Mouse (Mus musculus): ENCODE measurements around the gene Lrrfip2.

The Lrrfip2 gene

DNA sequence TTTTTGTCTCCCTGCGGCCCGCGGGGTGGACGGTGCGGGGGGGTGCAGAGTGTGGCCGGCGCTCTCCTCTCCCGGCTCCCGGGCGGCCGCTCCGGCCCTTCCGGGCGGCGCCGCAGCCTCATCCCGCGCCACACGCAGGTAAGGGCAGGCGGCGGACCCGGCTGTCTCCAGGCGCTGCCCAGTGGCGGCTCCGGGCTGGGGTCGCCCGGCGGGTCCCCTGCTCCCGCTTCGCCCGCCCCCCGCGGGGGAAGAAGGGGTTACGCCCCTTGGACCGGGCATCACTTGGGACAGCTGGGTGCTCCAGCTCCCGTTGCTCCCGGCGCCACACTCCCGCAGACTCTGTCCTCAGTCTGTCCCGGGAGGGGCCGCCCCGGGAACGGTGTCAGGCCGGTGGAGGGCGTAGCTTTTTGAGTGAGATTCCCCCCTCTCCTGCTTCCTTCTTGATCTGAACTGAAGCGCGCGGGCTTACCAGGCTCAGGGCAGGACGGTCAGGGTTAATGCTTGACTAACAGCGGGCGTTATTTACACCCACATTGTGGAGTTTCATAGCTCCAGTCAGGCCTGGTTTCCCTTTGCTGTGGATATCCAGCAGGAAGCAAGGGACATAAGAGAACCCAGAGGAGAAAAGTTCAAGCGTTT, 979 bp downstream of the Lrrfip2 start:
- peak; percentile 17 to 30 for DNase-seq (ENCODE audit: low spot score in 2 of 2)

DNA sequence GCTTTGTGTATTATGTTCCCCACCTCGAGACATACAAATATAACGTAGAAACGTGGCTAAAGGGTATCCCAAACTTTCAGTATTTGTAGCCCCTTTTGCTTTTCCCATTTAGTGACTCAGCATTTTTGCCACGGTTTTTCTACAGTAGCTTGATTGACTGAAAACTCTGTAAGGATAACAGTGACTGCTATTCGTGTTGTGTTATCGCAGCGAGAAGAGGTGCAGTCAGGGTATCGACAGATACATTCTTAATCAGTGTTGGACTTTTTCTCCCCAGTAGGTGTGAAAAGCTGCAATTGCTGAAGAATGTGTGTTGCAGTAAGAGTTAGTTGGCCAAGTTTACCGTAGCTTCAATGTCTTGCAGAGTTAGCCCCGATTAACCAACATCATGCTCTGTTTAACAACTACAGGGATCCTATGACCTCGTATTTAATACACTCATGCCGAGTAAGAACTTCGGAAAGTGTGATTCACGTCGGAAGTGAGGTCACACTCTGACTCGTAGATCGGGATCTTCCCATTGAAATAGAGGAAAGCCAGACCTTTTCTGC, 1.6 kb downstream of the Lrrfip2 start:
- DNase-seq (ENCODE audit: low spot score in 2 of 2): no peak

DNA sequence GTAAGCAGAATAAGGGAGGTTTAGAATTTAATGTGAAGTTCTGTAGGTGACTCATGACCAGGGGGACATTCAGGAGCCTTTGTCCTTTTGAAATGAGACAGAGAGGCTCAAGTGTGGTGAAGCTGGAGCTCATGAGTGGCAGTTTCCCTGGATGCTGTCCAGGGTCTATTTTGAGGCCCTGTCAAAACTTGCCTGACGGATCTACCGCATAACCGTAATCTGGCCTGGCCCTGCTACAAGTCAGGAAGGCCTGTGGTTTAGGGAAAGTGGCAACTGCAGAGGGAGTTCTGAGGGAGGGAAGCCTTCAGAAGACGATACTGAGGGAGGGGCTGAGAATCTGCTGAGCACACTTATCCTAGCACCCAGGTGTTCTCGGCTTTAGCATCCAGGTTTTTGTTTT, 5.1 kb downstream of the Lrrfip2 start:
- no peak for DNase-seq (ENCODE audit: low spot score in 2 of 2)

DNA sequence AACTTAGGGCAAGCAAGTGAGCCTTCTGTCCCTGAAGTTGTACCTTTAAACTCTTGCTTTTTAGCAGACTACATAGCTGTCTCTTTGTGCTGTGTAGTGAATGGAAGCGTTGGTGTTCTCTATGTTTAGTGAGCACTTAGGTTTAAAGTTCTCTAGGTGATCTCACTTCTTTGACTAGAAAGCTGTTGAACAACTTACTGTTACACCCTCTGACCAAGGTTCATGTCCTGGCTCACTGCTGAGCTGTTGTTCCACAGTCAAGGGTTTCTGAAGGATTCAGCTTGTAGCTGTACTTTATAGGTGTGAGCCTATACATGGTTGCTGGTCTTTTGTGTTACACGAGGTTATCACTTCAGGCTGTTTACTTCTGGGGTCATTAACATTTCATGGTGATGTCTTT, 5.9 kb downstream of the Lrrfip2 start:
- DNase-seq (ENCODE audit: low spot score in 2 of 2): no peak

DNA sequence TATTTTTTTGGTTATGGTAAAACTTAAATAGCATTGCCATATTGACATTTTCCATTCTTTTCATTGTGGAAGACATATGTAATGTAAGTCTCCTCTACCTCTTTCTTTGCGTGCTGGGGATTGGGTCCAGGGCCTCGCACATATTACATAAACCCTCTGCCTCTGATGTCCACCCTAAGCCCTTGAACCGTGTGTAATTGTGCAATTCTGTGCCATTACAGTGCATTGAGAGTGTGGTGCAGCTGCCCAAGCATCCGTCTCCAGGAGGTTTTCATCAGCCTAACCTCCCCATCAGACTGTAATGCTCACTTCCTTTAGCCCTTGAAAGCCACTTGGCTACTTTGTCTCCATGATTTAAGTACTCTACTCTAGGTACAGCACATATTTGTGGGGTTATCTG, 7.0 kb downstream of the Lrrfip2 start:
- no peak for DNase-seq (ENCODE audit: low spot score in 2 of 2)

DNA sequence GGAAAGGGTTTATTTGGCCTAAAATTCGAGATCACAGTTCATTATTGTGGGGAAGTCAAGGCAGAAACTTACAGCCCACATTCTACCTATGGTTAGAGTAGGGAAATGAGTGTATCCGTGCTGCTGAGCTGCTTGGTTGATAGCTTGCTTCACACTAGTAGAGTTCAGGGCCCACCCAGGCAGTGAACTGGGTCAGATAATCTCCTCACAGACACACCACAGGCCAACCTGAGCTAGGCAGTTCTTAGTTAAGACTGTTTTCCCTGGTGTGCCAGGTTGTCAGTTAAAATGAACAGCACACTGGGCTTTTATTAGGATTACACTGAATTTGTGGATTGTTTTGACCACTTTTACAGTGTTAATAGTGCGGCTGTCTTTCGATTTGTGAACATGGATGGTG, 9.3 kb downstream of the Lrrfip2 start:
- no peak for DNase-seq (ENCODE audit: low spot score in 2 of 2)

DNA sequence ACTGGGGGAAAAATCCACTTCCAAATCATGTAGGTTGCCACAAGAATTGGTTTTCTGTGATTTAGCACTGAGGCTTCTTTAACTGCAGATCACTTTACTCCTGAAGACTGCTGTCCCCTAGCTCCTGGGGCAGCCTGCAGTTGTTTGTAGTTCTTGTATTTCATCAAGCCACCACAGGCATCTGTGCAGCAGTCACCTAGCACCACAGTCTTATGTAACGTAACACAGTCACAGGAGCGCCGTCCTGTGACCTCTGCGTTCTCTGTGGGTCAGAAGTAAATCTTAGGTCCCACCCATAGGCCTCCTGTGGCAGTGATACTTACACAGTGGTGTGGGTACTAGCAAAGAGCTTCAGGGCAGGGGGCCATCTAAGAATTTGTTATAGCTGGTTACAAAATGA, 10.4 kb downstream of the Lrrfip2 start:
- DNase-seq (ENCODE audit: low spot score in 2 of 2): no peak

DNA sequence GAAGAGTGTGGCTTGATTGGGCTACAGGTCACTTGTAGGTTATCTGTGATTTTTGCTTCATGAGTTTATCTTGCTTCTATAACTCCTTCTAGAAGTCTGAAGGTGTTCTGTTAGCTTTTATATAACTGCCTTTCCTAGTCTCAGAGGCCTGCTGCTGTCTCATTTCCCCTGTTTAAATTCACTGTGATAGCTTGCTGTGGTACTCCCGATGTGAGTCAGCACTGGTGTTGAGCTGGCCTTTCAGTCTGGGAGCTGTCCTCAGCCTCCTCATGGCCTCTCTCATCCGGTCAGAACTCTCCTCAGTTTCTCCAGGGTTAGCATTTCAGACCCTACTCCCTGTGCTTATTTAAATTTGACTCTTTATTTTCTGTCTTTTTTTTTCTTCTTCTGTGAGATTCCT, 12.7 kb downstream of the Lrrfip2 start:
- no peak for DNase-seq (ENCODE audit: low spot score in 2 of 2)

DNA sequence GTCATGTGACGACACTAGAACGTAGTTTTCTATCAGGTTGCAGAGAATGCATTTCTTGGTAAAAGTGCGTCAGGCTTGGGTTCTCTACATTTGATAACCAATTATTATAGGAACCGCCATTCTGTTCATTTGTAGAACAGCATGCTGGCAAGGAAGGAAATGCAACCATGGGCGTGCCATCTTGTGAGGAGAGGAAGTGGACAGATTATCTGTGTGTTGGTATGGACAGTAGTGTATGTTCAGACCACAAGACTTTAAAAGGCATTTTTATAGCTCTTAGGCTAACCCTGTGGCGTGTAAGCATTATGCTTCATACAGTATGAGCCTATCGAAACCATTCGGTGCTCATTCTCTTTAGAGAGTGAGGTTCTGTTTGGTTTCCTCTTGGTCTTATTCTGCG, 20.8 kb downstream of the Lrrfip2 start:
- no peak for DNase-seq (ENCODE audit: low spot score in 2 of 2)

DNA sequence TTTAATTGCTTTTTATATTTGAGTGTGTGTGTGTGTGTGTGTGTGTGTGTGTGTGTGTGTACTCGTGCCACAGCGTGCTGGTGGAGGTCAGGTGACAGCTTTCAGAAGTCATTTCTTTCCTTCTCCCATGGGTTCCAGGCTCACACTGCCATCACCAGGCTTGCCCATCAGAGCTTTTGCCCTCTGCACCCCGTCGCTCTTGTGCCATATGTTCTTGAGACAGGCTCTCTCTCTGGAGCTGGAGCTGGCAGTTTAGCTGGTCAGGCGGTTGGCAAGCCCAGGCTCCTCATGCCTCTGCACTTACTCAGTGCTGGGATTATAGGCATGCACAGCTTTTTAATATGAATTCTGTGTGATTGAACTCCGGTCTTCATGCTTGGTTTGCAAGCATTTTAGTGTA, 25.3 kb downstream of the Lrrfip2 start:
- no peak for DNase-seq (ENCODE audit: low spot score in 2 of 2)

DNA sequence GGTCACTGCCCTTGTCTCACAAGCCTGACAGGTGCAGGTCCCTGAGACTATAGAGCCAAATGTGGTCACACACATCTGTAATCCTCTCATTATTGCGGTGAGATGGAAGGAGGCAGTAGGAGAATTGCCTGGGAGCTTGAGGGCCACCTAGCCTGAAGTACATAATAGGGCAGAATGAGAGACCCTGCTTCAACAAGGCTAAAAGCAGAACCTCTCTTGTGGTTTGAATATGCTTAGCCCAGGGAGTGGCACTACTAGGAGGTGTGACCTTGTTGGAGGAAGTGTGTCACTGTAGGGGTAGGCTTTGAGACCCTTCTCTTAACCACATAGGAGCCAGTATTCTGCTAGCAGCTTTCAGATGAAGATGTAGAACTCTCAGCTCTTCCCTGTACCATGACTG, 26.0 kb downstream of the Lrrfip2 start:
- peak in 1 of 2 experiments; percentile 2 for DNase-seq (ENCODE audit: low spot score in 2 of 2)

DNA sequence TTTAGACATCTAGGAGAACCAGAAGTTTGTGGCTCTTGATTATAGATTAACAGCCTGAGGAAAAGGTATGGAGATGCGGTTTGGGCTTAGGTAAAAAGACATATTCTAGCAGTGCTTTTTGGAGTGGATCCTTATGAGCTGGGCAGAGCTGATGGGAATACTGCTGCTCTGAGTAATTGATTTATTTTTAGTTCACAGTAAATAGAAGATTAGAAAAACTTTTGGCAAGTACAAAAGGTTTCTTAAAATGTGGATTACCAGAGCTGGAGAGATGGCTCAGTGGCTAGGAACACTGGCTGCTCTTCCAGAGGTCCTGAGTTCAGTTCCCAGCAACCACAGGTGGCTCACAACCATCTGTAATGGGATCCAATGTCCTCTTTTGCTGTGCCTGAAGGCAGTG, 27.3 kb downstream of the Lrrfip2 start:
- no peak for DNase-seq (ENCODE audit: low spot score in 2 of 2)

DNA sequence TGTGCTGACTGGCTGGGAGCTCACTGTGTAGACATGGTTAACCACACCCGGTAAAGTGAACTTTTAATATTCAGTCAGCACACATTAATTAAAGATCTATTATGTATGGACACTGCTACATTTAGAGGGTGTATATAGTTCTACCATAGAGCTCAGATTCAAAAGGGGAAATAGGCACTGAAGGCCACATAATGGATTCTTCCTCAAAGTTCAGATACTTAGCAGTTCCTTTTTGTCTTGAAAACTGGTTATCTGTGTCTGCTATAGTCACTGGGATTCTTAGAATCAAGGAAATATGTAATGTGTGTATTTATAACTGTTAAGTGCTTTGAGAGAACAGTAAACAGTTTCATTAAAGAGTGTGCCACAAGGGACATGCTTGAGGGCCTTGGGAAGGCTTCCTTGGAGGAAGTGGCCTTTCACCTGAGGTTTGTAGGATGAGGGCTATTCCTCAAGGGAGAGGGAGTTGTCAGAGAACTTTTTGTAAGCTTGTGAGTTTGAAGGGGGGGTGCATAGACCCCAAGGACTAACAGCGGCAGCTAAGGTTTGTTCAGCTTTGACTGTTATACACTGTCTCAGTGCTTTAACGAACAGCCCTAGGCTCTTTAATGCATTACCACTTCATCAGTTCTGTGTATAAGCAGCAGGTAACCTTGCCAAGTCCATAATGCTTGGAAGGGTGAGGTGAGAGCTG, 28.3 kb downstream of the Lrrfip2 start:
- DNase-seq (ENCODE audit: low spot score in 2 of 2): no peak

DNA sequence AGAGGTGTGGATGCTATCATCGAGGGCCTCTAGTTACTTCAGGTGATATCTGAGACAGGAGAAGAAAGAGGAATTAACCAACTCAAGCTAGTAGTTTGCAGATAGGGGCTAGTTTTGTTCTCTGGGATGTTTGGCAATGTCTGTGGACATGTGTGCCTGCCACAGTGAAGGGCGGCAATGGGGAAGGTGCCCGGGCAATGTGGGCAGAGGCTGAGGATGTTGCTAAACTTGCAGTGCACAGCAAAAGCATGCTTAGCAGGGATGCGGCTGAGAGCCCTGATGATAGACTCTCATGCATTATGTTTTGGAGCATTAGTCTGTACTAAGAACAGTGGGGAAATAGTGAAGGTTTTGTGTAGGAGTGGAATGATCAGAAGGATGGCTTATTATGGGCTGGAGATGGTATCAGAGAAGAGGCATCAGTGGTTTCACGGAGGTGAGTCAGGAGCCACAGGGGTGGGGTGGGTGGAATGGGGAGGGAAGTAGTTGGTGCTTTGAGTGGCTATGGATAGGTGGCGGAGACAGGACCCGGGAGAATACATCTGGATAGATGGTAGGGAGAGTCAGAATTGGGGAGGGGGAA, 28.9 kb downstream of the Lrrfip2 start:
- DNase-seq (ENCODE audit: low spot score in 2 of 2): no peak

DNA sequence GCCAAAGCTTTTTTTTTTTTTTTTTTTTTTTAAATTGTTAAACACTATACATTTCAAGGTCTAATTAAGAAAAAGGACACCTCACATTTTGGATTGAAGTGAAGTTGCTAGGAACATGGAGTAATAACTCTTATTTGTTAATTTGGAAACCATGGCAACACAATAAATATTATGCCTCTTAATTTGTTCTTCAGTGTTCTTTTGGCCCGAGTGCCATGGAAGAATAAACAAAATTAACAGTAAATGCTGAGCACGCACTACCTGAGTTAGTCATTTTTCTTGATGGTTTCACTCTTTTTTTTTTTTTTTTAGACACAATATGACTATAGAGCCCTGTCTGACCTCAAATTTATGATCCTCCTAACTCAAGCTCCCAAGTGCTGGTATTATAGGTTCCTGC, 30.6 kb downstream of the Lrrfip2 start:
- DNase-seq (ENCODE audit: low spot score in 2 of 2): no peak

DNA sequence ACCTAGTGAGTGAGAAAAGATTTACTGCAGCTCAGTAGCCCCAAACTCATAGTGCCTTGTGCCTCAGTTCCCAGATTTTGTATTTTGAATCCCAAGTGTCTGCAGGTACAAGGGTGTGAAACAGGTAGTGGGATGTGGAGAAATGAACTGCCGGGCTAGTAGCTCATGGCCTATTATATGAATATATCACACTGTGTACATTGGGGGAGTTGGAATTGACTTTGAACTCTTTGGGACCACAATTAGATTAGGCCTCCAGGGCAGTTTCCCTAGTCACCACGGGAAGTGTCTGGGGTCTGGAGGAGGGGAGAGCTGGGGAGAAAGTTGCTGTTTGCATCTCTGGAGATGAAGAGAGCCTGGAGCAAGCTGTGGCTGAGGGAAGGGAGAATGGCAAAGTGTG, 31.0 kb downstream of the Lrrfip2 start:
- no peak for DNase-seq (ENCODE audit: low spot score in 2 of 2)

DNA sequence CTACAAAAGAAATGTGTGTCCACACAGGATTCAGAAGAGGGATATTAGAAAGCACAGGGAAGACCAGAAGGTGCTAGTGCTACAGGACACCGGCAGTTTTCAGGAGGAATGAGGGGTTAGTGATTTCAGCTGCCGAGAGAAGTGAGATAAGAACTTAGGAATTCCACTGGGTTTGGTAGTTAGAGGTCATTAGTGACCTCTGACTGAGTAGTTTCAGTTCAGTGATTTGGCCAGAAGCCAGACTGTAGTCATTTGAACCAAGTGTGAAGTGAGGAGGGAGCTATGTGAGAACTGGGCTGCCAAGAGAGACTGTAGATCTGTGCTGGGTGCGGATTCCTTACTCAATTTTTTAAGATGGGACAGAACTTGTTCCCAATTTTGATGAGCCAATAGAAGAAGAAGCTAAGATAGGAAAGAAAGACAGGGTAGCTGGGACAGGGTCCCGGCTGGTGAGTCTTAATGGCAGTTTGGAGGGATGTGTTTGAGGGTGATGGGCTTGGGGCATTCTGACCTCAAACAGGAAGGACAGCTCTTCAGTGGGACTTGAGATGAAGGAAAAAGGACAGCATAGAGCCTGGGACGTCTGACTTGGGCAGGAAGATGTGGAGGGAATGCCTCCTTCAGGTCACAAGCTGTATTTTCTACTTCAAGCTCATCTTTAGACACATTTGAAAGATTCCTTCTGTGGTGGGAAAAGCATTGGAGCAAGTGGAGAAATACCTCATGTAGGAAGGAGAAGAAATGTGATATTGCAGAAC, 32.0 kb downstream of the Lrrfip2 start:
- DNase-seq (ENCODE audit: low spot score in 2 of 2): no peak

DNA sequence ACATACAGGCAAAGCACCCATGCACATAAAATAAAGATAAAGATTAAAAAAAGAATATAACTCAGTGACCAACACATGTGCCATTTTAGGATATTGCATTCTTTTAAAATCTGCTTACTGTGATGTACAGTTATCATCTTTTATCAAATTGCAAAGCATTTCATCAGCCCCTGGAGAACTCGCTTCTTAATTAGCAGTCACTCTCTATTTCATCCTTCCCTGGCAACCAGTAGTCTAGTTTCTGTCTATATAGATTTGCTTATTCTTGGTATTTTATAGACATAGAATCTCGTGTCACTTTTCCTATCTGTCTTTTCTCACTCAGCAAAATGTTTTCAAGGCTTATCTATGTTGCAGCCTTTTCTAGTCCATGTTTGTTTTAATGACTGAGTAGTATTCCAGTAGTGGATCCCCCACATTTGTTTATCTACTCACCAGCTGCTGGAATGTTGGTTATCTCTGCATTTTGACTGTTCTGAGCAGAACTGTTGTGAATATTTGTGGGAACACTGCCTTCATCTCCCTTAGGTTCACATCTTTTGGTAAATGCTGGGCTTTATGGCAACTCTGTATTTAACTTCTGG, 35.0 kb downstream of the Lrrfip2 start:
- no peak for DNase-seq (ENCODE audit: low spot score in 2 of 2)

DNA sequence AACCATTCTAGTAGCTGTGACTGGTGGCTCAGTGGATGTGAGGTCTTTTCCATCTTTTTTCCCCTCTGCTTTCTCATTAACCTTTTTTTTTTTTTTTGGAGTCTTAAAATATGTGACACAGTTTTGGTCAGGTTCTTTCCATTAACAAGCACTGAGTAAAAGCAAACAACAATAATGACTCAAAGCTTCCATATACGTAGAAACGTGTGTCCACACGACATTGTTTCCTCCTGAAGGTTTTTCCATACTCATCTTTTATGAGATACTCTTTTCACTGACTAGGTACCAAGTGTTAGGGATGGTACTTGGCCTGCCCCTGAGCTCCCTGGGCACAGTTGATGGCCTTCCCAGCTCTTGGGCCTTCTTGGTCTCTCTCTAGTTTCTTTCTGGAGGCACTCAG, 35.6 kb downstream of the Lrrfip2 start:
- no peak for DNase-seq (ENCODE audit: low spot score in 2 of 2)

DNA sequence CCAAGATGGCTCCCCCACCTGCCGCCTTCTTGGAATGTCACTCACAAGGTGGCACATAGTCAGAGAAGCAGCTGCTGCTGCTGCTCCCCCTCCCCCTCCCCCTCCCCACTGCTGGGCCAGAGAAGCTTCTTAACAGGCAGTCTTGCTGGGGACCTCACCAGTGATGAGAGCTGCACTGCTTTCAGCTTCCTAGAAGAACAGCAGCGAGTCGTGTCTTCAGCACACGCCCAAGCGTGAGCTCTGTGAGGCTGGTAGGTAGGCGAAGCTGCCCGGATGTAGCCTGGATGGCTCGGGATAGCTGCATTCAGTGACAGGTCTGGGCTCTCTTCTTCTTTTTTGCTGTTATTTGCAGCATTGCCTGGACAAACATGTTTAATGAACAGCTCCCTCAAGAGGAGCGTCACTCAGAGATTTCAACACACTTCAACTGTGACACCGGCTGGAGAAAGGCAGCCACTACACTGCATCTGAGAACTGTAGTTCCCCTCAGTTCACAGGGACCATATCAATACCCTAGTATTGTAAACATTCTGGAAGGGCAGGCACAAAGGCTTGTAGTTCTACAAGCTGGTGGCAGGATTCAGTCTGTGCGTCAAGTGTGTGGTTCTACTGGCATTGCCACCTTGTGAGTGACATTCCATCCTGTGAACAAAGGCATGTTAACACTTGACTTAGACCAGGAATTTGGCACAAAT, 38.5 kb downstream of the Lrrfip2 start:
- no peak for DNase-seq (ENCODE audit: low spot score in 2 of 2)

DNA sequence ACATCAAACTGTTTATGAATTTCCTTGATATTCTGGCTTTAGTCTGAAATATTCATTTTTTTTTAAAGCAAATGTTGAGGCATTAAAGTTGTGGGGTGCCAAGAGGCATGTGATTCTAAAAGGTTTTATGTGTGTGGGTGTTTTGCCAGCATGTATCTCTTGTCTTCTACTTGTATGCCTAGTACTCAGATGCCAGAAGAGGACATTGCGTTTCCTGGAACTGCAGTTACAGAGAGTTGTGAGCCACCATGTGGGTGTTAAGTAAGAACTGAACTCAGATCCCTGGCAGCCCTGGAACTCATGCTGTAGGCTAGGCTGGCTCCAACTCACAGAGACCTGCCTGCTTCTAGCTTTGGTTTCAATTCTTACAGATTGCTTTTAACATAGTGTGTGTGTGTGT, 42.2 kb downstream of the Lrrfip2 start:
- no peak for DNase-seq (ENCODE audit: low spot score in 2 of 2)

Data from spleen, postnatal 36 days (tissue).